Mouse (Mus musculus): ENCODE results near the gene Tmem120b. TPM values are rescaled to one million over a fixed set of nuclear protein-coding genes. Genes with fewer than 3 reads are reported as not detected.
A peak's percentile ranks its signal among the peaks of the same experiment; 100 is the strongest.

The Tmem120b gene
- total and polyA plus RNA-seq, 2 experiments from 2014 or later, result 8.7 to 11.1 TPM

- Histone ChIP-seq H3K4me2 (ENCODE audit: low read depth, low read length) (no peak overlapping the region), H3K27ac (ENCODE audit: low read depth) (no peak overlapping the region), H3K9ac (replicated peaks; ENCODE audit: low read depth, low read length) (no peak overlapping the region), H3K36me3 (replicated peaks; ENCODE audit: control insufficient read depth, insufficient read depth, low read length) (peaks cover 54% of the 10 kb centered on the region), H3K27me3 (ENCODE audit: control insufficient read depth, insufficient read depth, low read length) (no peaks in the 10 kb centered on the region), H3K9me3 (replicated peaks; ENCODE audit: control insufficient read depth, low read length) (no peaks in the 10 kb centered on the region), H3K4me3 (ENCODE audit: low read depth, low read length) (no peak overlapping the region), H3K4me1 (ENCODE audit: control insufficient read depth, insufficient read depth) (peaks cover 40% of the 10 kb centered on the region)
- WGBS, result 78% methylated on average over 25 of the region's 25 CpGs
- no peak for ATAC-seq (ENCODE audit: insufficient read depth, low read depth)
- no peak for DNase-seq (ENCODE audit: low spot score)
- TF ChIP-seq EP300 (IDR thresholded peaks at IDR 0.05; ENCODE audit: low read depth), result no peak
- no peak for TF ChIP-seq CTCF (IDR thresholded peaks at IDR 0.05; ENCODE audit: low read depth)
These were observed 80.0 kb downstream of the Tmem120b start for GRCm38 (mm10) chr5:123148073-123148722.

- Histone ChIP-seq H3K36me3 (replicated peaks; ENCODE audit: control insufficient read depth, insufficient read depth, low read length) (peaks cover 69% of the 10 kb centered on the region), H3K4me1 (ENCODE audit: control insufficient read depth, insufficient read depth) (peaks cover 33% of the 10 kb centered on the region), H3K4me2 (ENCODE audit: low read depth, low read length) (peak overlapping the region; percentile 47), H3K4me3 (ENCODE audit: low read depth, low read length) (peak overlapping the region; percentile 27), H3K27ac (ENCODE audit: low read depth) (peak overlapping the region; percentile 49; the same call in 1 of the 2 replicates), H3K9me3 (replicated peaks; ENCODE audit: control insufficient read depth, low read length) (no peaks in the 10 kb centered on the region), H3K27me3 (ENCODE audit: control insufficient read depth, insufficient read depth, low read length) (no peaks in the 10 kb centered on the region), H3K9ac (replicated peaks; ENCODE audit: low read depth, low read length) (no peak overlapping the region)
- ATAC-seq (ENCODE audit: insufficient read depth, low read depth) (peak; percentile 87), DNase-seq (ENCODE audit: low spot score) (peak; percentile 85)
- 7% methylated on average over 19 of the region's 19 CpGs for WGBS
- TF ChIP-seq CTCF (IDR thresholded peaks at IDR 0.05; ENCODE audit: low read depth) (peak; percentile 92), EP300 (IDR thresholded peaks at IDR 0.05; ENCODE audit: low read depth) (no peak)
These were observed 81.5 kb downstream of the Tmem120b start for GRCm38 (mm10) chr5:123149451-123150400.

GRCm38 (mm10) chr5:123150641-123151040 is 82.4 kb downstream of the Tmem120b start:
- no peak overlapping the region for H3K9ac ChIP-seq (replicated peaks; ENCODE audit: low read depth, low read length)
- TF ChIP-seq EP300 (IDR thresholded peaks at IDR 0.05; ENCODE audit: low read depth) (no peak), CTCF (IDR thresholded peaks at IDR 0.05; ENCODE audit: low read depth) (no peak)
- peaks cover 69% of the 10 kb centered on the region for H3K36me3 ChIP-seq (replicated peaks; ENCODE audit: control insufficient read depth, insufficient read depth, low read length)
- peak overlapping the region; percentile 49 for H3K27ac ChIP-seq (ENCODE audit: low read depth)
- peak overlapping the region; percentile 27 for H3K4me3 ChIP-seq (ENCODE audit: low read depth, low read length)
- DNase-seq (ENCODE audit: low spot score) (no peak), ATAC-seq (ENCODE audit: insufficient read depth, low read depth) (no peak)
- no peaks in the 10 kb centered on the region for H3K27me3 ChIP-seq (ENCODE audit: control insufficient read depth, insufficient read depth, low read length)
- peaks cover 26% of the 10 kb centered on the region for H3K4me1 ChIP-seq (ENCODE audit: control insufficient read depth, insufficient read depth)
- H3K4me2 ChIP-seq (ENCODE audit: low read depth, low read length), result peak overlapping the region; percentile 47
- no peaks in the 10 kb centered on the region for H3K9me3 ChIP-seq (replicated peaks; ENCODE audit: control insufficient read depth, low read length)
- 47% methylated on average over 7 of the region's 7 CpGs for WGBS

- ATAC-seq (ENCODE audit: insufficient read depth, low read depth), result peak; percentile 21
- no peaks in the 10 kb centered on the region for H3K27me3 ChIP-seq (ENCODE audit: control insufficient read depth, insufficient read depth, low read length)
- H3K4me2 ChIP-seq (ENCODE audit: low read depth, low read length), result peak overlapping the region; percentile 47
- H3K4me3 ChIP-seq (ENCODE audit: low read depth, low read length), result peak overlapping the region; percentile 27; the same call in 1 of the 2 replicates
- peak; percentile 73 for DNase-seq (ENCODE audit: low spot score)
- H3K27ac ChIP-seq (ENCODE audit: low read depth), result peak overlapping the region; percentile 49
- TF ChIP-seq EP300 (IDR thresholded peaks at IDR 0.05; ENCODE audit: low read depth) (no peak), CTCF (IDR thresholded peaks at IDR 0.05; ENCODE audit: low read depth) (no peak)
- peaks cover 69% of the 10 kb centered on the region for H3K36me3 ChIP-seq (replicated peaks; ENCODE audit: control insufficient read depth, insufficient read depth, low read length)
- no peaks in the 10 kb centered on the region for H3K9me3 ChIP-seq (replicated peaks; ENCODE audit: control insufficient read depth, low read length)
- H3K4me1 ChIP-seq (ENCODE audit: control insufficient read depth, insufficient read depth), result peaks cover 22% of the 10 kb centered on the region
- WGBS, result 35% methylated on average over 7 of the region's 7 CpGs
- no peak overlapping the region for H3K9ac ChIP-seq (replicated peaks; ENCODE audit: low read depth, low read length)
These were observed 82.9 kb downstream of the Tmem120b start for GRCm38 (mm10) chr5:123151077-123151476.

GRCm38 (mm10) chr5:123151707-123152362 is 83.6 kb downstream of the Tmem120b start:
- no peak for DNase-seq (ENCODE audit: low spot score)
- H3K27me3 ChIP-seq (ENCODE audit: control insufficient read depth, insufficient read depth, low read length), result no peaks in the 10 kb centered on the region
- 87% methylated on average over 19 of the region's 19 CpGs for WGBS
- peaks cover 65% of the 10 kb centered on the region for H3K36me3 ChIP-seq (replicated peaks; ENCODE audit: control insufficient read depth, insufficient read depth, low read length)
- TF ChIP-seq CTCF (IDR thresholded peaks at IDR 0.05; ENCODE audit: low read depth) (no peak), EP300 (IDR thresholded peaks at IDR 0.05; ENCODE audit: low read depth) (no peak)
- H3K9ac ChIP-seq (replicated peaks; ENCODE audit: low read depth, low read length), result no peak overlapping the region
- no peak for ATAC-seq (ENCODE audit: insufficient read depth, low read depth)
- no peak overlapping the region for H3K27ac ChIP-seq (ENCODE audit: low read depth)
- no peak overlapping the region for H3K4me3 ChIP-seq (ENCODE audit: low read depth, low read length)
- no peaks in the 10 kb centered on the region for H3K9me3 ChIP-seq (replicated peaks; ENCODE audit: control insufficient read depth, low read length)
- H3K4me1 ChIP-seq (ENCODE audit: control insufficient read depth, insufficient read depth), result peaks cover 22% of the 10 kb centered on the region
- H3K4me2 ChIP-seq (ENCODE audit: low read depth, low read length), result no peak overlapping the region
